ENCODE assay signal across 8 mouse cellular contexts in the genomic region with DNA sequence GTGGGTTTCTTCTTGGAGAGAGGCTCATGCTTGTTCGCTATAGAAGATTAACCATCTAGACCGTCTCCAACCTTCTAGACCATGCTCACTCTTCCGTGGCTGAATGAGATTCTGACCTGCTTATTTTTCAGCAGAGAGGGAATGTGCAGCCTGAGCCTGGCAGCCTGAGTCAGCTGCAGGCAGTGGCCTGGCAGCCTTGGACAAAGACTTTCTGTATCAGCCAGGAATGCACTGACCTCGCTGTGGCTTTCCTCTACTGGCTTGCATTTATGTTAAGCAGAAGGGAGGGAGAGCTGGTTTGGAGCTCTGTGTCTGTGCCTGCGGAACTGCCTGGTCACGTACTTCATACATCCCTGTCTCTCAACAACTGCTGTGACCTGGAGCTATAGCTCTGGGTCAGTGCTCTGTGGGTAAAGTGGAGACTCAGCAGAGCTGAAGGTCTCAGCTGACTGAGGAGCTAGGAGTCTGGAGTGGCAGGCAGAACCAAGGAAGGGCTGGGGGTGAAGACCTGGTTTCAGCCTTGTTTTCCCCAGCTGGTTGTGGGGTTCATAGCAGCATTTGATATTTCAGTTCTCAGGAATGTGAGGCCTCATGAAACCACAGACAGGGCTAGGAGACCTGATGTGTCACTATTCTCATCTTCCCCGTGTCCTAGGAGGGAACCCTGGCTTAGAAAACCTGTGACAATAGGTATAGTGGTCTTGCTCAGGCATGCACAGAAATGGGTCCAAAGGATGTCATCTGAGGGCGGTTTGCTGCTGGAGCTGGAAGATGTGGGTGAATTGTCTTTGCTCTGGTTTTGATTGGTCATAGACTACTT.
DNase-seq lines count a peak whose midpoint lies in the region; ATAC-seq lines count a peak whose summit lies in the region.

No protein-coding gene starts in this region.

- DNase-seq in heart, embryonic 10.5 days (ENCODE audit: low spot score): peak; percentile 83
- DNase-seq in heart, postnatal 25 days (ENCODE audit: low spot score): no peak
- peak; percentile 65 for DNase-seq in adrenal gland, postnatal 10 days
- peak; percentile 45 for DNase-seq in neural tube, embryonic 10.5 days (ENCODE audit: extremely low spot score, low spot score)
- DNase-seq in thymus, postnatal 25 days: no peak

- 0 out of 2 replicates have a peak, but pooled peaks have one; percentile 18 for ATAC-seq in forebrain, embryonic 16.5 days
- peak; percentile 93 for ATAC-seq in kidney, embryonic 15.5 days (replicated peaks; ENCODE audit: low FRiP score)
- ATAC-seq in megakaryocyte progenitor cell, adult 5-6 weeks (replicated peaks; ENCODE audit: poor library complexity): no peak

- H3K4me3 ChIP-seq in heart, embryonic 10.5 days: no peak overlapping the region
- no peak overlapping the region for H3K4me3 ChIP-seq in forebrain, embryonic 16.5 days (replicated peaks; ENCODE audit: low read length)
- no peak overlapping the region for H3K4me3 ChIP-seq in kidney, embryonic 15.5 days (replicated peaks)

- H3K9me3 ChIP-seq in heart, embryonic 10.5 days: no peaks in the 10 kb centered on the region
- H3K9me3 ChIP-seq in forebrain, embryonic 16.5 days (ENCODE audit: control insufficient read depth, low read length): no peaks in the 10 kb centered on the region
- H3K9me3 ChIP-seq in kidney, embryonic 15.5 days (replicated peaks): no peaks in the 10 kb centered on the region

- intact Hi-C loops in heart, postnatal 25 days (cut with DNase I): no loop called here

- peak overlapping the region; percentile 81 for H3K27ac ChIP-seq in heart, embryonic 10.5 days
- H3K27ac ChIP-seq in forebrain, embryonic 16.5 days (ENCODE audit: low read length): no peak overlapping the region
- peak overlapping the region; percentile 93 for H3K27ac ChIP-seq in kidney, embryonic 15.5 days

- H3K9ac ChIP-seq in forebrain, embryonic 16.5 days (replicated peaks; ENCODE audit: low read depth, low read length): no peak overlapping the region
- H3K9ac ChIP-seq in kidney, embryonic 15.5 days: no peak overlapping the region

- peaks cover 16% of the 10 kb centered on the region for H3K4me1 ChIP-seq in heart, embryonic 10.5 days
- no peaks in the 10 kb centered on the region for H3K4me1 ChIP-seq in forebrain, embryonic 16.5 days (replicated peaks; ENCODE audit: control insufficient read depth, insufficient read depth, low read length)
- H3K4me1 ChIP-seq in kidney, embryonic 15.5 days: peaks cover 45% of the 10 kb centered on the region

- no peaks in the 10 kb centered on the region for H3K36me3 ChIP-seq in heart, embryonic 10.5 days
- no peaks in the 10 kb centered on the region for H3K36me3 ChIP-seq in forebrain, embryonic 16.5 days (ENCODE audit: control insufficient read depth, insufficient read depth)
- no peaks in the 10 kb centered on the region for H3K36me3 ChIP-seq in kidney, embryonic 15.5 days

- no peak overlapping the region for H3K4me2 ChIP-seq in forebrain, embryonic 16.5 days (ENCODE audit: low read length)
- no peak overlapping the region for H3K4me2 ChIP-seq in kidney, embryonic 15.5 days

- no peaks in the 10 kb centered on the region for H3K27me3 ChIP-seq in heart, embryonic 10.5 days (ENCODE audit: insufficient read depth, poor library complexity, severe bottlenecking)
- no peaks in the 10 kb centered on the region for H3K27me3 ChIP-seq in forebrain, embryonic 16.5 days (replicated peaks; ENCODE audit: control insufficient read depth, insufficient read depth, low read length)
- H3K27me3 ChIP-seq in kidney, embryonic 15.5 days: no peaks in the 10 kb centered on the region

- WGBS in heart, embryonic 10.5 days: 39% methylated on average over 8 of the region's 8 CpGs
- WGBS in forebrain, embryonic 16.5 days: 51% methylated on average over 8 of the region's 8 CpGs
- WGBS in kidney, embryonic 15.5 days: 29% methylated on average over 8 of the region's 8 CpGs

Comparison
In these comparisons a context has a peak if more than half of its experiments do, and no peak if none do; other contexts are left out.
1. DNase-seq: peak in heart, embryonic 10.5 days (single experiment), adrenal gland, postnatal 10 days (single experiment) and neural tube, embryonic 10.5 days (single experiment); none in heart, postnatal 25 days (single experiment) and thymus, postnatal 25 days (single experiment).